In genomic region chr14:98169421-98170076, GRCm38 (mm10) we compare ENCODE assay signal across 8 mouse cellular contexts. TPM values are rescaled to one million over a fixed set of nuclear protein-coding genes. Genes with fewer than 3 reads are reported as not detected.
DNase-seq lines count a peak whose midpoint lies in the region; ATAC-seq and TF ChIP-seq lines count a peak whose summit lies in the region.

Dach1 (minus strand) TSS chr14:98169765.

- no peak for TF ChIP-seq CTCF in heart, postnatal 0 days (IDR thresholded peaks at IDR 0.05; ENCODE audit: low read depth)
- no peak for TF ChIP-seq CTCF in olfactory bulb, adult 2 months (IDR thresholded peaks at IDR 0.05; ENCODE audit: insufficient read depth, low read depth, low read length)

- peak within 1 kb of the TSS; percentile 71 for H3K4me3 ChIP-seq in embryonic facial prominence, embryonic 15.5 days (replicated peaks)
- H3K4me3 ChIP-seq in heart, postnatal 0 days (ENCODE audit: low read depth, low read length) = peak within 1 kb of the TSS; percentile 79
- peak within 1 kb of the TSS; percentile 85 for H3K4me3 ChIP-seq in lung, embryonic 15.5 days
- peak within 1 kb of the TSS; percentile 67 for H3K4me3 ChIP-seq in olfactory bulb, adult 2 months (ENCODE audit: insufficient read depth, low read depth, low read length)

- no peaks in the 10 kb centered on the region for H3K9me3 ChIP-seq in embryonic facial prominence, embryonic 15.5 days (replicated peaks)
- no peaks in the 10 kb centered on the region for H3K9me3 ChIP-seq in heart, postnatal 0 days (replicated peaks; ENCODE audit: control insufficient read depth, low read length)
- H3K9me3 ChIP-seq in lung, embryonic 15.5 days = no peaks in the 10 kb centered on the region

- peaks cover 8% of the 10 kb centered on the region; the same call in 1 of the 2 replicates for H3K4me1 ChIP-seq in embryonic facial prominence, embryonic 15.5 days
- H3K4me1 ChIP-seq in heart, postnatal 0 days (ENCODE audit: control insufficient read depth, insufficient read depth) = no peaks in the 10 kb centered on the region
- no peaks in the 10 kb centered on the region for H3K4me1 ChIP-seq in lung, embryonic 15.5 days
- H3K4me1 ChIP-seq in olfactory bulb, adult 2 months (ENCODE audit: control insufficient read depth, insufficient read depth, low read length) = peaks cover 4% of the 10 kb centered on the region; the same call in 1 of the 2 replicates

- ATAC-seq in embryonic facial prominence, embryonic 15.5 days (ENCODE audit: insufficient number of reproducible peaks, low FRiP score, low TSS enrichment, low read depth) = peak; percentile 55
- ATAC-seq in heart, postnatal 0 days (ENCODE audit: insufficient read depth, low read depth) = peak; percentile 88
- ATAC-seq in lung, embryonic 15.5 days (ENCODE audit: borderline replicate concordance, extremely low read depth, low FRiP score, low TSS enrichment) = peak; percentile 73

- no peak for TF ChIP-seq EP300 in heart, postnatal 0 days (IDR thresholded peaks at IDR 0.05; ENCODE audit: low read depth)

- peak within 1 kb of the TSS; percentile 65 for H3K27ac ChIP-seq in embryonic facial prominence, embryonic 15.5 days (replicated peaks)
- peak within 1 kb of the TSS; percentile 67 for H3K27ac ChIP-seq in heart, postnatal 0 days (ENCODE audit: low read depth)
- H3K27ac ChIP-seq in lung, embryonic 15.5 days = peak within 1 kb of the TSS; percentile 88
- H3K27ac ChIP-seq in olfactory bulb, adult 2 months (ENCODE audit: insufficient read depth, low read depth, low read length) = no peak within 1 kb of the TSS

- H3K27me3 ChIP-seq in embryonic facial prominence, embryonic 15.5 days = no peaks in the 10 kb centered on the region
- H3K27me3 ChIP-seq in heart, postnatal 0 days (ENCODE audit: control insufficient read depth, insufficient read depth, low read length) = 0 out of 2 replicates have a peak, but pooled peaks cover 4% of the 10 kb centered on the region
- no peaks in the 10 kb centered on the region for H3K27me3 ChIP-seq in lung, embryonic 15.5 days

- DNase-seq in 416B (ENCODE audit: low read depth) = peak; percentile 98
- peak; percentile 71 for DNase-seq in adrenal gland, adult 2 months
- peak; percentile 79 for DNase-seq in heart, postnatal 0 days (ENCODE audit: low spot score)
- peak; percentile 81 to 90 for DNase-seq in kidney, postnatal 25 days
- no peak for DNase-seq in T-cell, adult 2 months (ENCODE audit: low spot score)

- WGBS in embryonic facial prominence, embryonic 15.5 days = under 1% methylated on average over 30 of the region's 32 CpGs
- WGBS in heart, postnatal 0 days = 2% methylated on average over 31 of the region's 32 CpGs
- under 1% methylated on average over 31 of the region's 32 CpGs for WGBS in lung, embryonic 15.5 days
- under 1% methylated on average over 32 of the region's 32 CpGs for WGBS in olfactory bulb, adult 2 months

- no peak for TF ChIP-seq POLR2A in olfactory bulb, adult 2 months (IDR thresholded peaks at IDR 0.05; ENCODE audit: insufficient read depth, low read depth, low read length)

- peak within 1 kb of the TSS; percentile 99 for H3K4me2 ChIP-seq in embryonic facial prominence, embryonic 15.5 days (replicated peaks)
- H3K4me2 ChIP-seq in heart, postnatal 0 days (ENCODE audit: low read depth, low read length) = peak within 1 kb of the TSS; percentile 86
- H3K4me2 ChIP-seq in lung, embryonic 15.5 days = peak within 1 kb of the TSS; percentile 90

- H3K9ac ChIP-seq in embryonic facial prominence, embryonic 15.5 days = peak within 1 kb of the TSS; percentile 53
- H3K9ac ChIP-seq in heart, postnatal 0 days (replicated peaks; ENCODE audit: low read depth, low read length) = peak within 1 kb of the TSS; percentile 55
- peak within 1 kb of the TSS; percentile 78 for H3K9ac ChIP-seq in lung, embryonic 15.5 days

- H3K36me3 ChIP-seq in embryonic facial prominence, embryonic 15.5 days = no peaks in the 10 kb centered on the region
- no peaks in the 10 kb centered on the region for H3K36me3 ChIP-seq in heart, postnatal 0 days (replicated peaks; ENCODE audit: control insufficient read depth, insufficient read depth, low read length)
- no peaks in the 10 kb centered on the region for H3K36me3 ChIP-seq in lung, embryonic 15.5 days

RNA-seq across cellular contexts. Expression of gene Dach1, which starts in this region (rescaled TPM):
- total RNA-seq in adrenal gland, adult 2 months (2021) = 1 to 10 TPM; 3.6 to 4.8 TPM
- polyA plus RNA-seq in adrenal gland, adult 2 months (2012; rRNA removed) = 1.7 and 1.9 TPM in 2 replicates
- 2.3 TPM in 2 replicates for polyA plus RNA-seq in embryonic facial prominence, embryonic 15.5 days (2015; fragmentation: Nextera tagmentation; extraction: Ambion mirVana)
- total RNA-seq in heart, postnatal 0 days (2014; rRNA removed; ENCODE audit: low replicate concordance) = 1.6 and 2.5 TPM in 2 replicates
- 1.5 and 1.6 TPM in 2 replicates for polyA plus RNA-seq in heart, postnatal 0 days (2015; fragmentation: Nextera tagmentation; extraction: Ambion mirVana)
- polyA plus RNA-seq in lung, embryonic 15.5 days (2015; fragmentation: Nextera tagmentation; extraction: Ambion mirVana) = 7.0 and 7.7 TPM in 2 replicates
- not detected in 2 replicates for polyA plus RNA-seq in olfactory bulb, adult 2 months (2012; ENCODE audit: insufficient read depth, insufficient read length, low replicate concordance, missing spikeins)
